Comparison of ENCODE assay signal across 21 mouse cellular contexts in genomic region chr2:126838848-126839247, GRCm38 (mm10). TPM values are rescaled to one million over a fixed set of nuclear protein-coding genes. Genes with fewer than 3 reads are reported as not detected.
A peak's percentile ranks its signal among the peaks of the same experiment; 100 is the strongest.
DNase-seq lines count a peak whose midpoint lies in the region; TF ChIP-seq lines count a peak whose summit lies in the region.
"Had no signal": no experiment of that assay in that cellular context is flagged by ENCODE, and none has a peak within 500 bp of the region (broad histone marks: within the 10 kb centered on the region; RNA-seq: fewer than 3 reads in every experiment).

No protein-coding gene starts in this region.

- DNase-seq in gastrocnemius, adult 2 months: peak; percentile 34
- no peak for DNase-seq in gastrocnemius, postnatal 14 days
- DNase-seq in heart, adult 2 months: no peak
- no peak for DNase-seq in heart, postnatal 10 days
- peak; percentile 36 for DNase-seq in MEL (ENCODE audit: low read depth, low spot score)
- no peak for DNase-seq in adrenal gland, postnatal 14 days
- DNase-seq: adrenal gland, adult 8-10 months; adrenal gland, postnatal 36 days; cerebellum, adult 18-20 months; cerebellum, adult 9-10 months; cerebellum, postnatal 14 days; heart, postnatal 4 days; kidney, adult 18-20 months; kidney, adult 9 months had no signal

- no peak overlapping the region for H3K4me3 ChIP-seq in gastrocnemius, adult 2 months
- no peak overlapping the region for H3K4me3 ChIP-seq in heart, adult 2 months
- no peak overlapping the region for H3K4me3 ChIP-seq in MEL (ENCODE audit: control insufficient read depth in 1 of 2, insufficient read depth in 1 of 2, low read depth in 2 of 2, low read length in 2 of 2)
- H3K4me3 ChIP-seq: forebrain, embryonic 10.5 days; forebrain, embryonic 13.5 days; heart, embryonic 10.5 days had no signal

- peak overlapping the region; percentile 73 for H3K27ac ChIP-seq in gastrocnemius, adult 2 months
- peak overlapping the region; percentile 36 for H3K27ac ChIP-seq in heart, adult 2 months
- no peak overlapping the region for H3K27ac ChIP-seq in MEL (ENCODE audit: control insufficient read depth, low read depth, low read length)
- H3K27ac ChIP-seq: forebrain, embryonic 10.5 days; forebrain, embryonic 13.5 days; heart, embryonic 10.5 days; hindbrain, embryonic 14.5 days; hindbrain, postnatal 0 days had no signal

- no peak overlapping the region for H3K9ac ChIP-seq in heart, adult 2 months (ENCODE audit: low read depth, low read length)
- no peak overlapping the region for H3K9ac ChIP-seq in MEL (ENCODE audit: control insufficient read depth, low read depth, low read length, poor library complexity, severe bottlenecking)
- H3K9ac ChIP-seq: forebrain, embryonic 13.5 days; hindbrain, embryonic 14.5 days had no signal

- H3K27me3 ChIP-seq in heart, adult 2 months (ENCODE audit: control insufficient read depth, insufficient read depth, low read length): no peaks in the 10 kb centered on the region
- no peaks in the 10 kb centered on the region for H3K27me3 ChIP-seq in MEL (ENCODE audit: control insufficient read depth in 1 of 2, insufficient read depth in 2 of 2, low read length in 2 of 2)
- H3K27me3 ChIP-seq: forebrain, embryonic 13.5 days had no signal

- 45% methylated on average over 5 of the region's 5 CpGs for WGBS in heart, adult 2 months

- H3K9me3 ChIP-seq in MEL (replicated peaks; ENCODE audit: insufficient read depth, low read length): no peaks in the 10 kb centered on the region
- H3K9me3 ChIP-seq: forebrain, embryonic 10.5 days; forebrain, embryonic 13.5 days; heart, embryonic 10.5 days had no signal

- no peaks in the 10 kb centered on the region for H3K4me1 ChIP-seq in heart, adult 2 months (ENCODE audit: control insufficient read depth, insufficient read depth, low read length)
- no peaks in the 10 kb centered on the region for H3K4me1 ChIP-seq in MEL (ENCODE audit: control insufficient read depth in 1 of 2, insufficient read depth in 2 of 2, low read length in 2 of 2)
- H3K4me1 ChIP-seq: forebrain, embryonic 10.5 days; forebrain, embryonic 13.5 days; heart, embryonic 10.5 days had no signal

- TF ChIP-seq EP300 in heart, adult 2 months (IDR thresholded peaks at IDR 0.05; ENCODE audit: insufficient read depth, low read depth, low read length): no peak
- peak; percentile 40 to 50; a peak in 2 of 4 replicates for TF ChIP-seq EP300 in MEL (IDR thresholded peaks at IDR 0.05; ENCODE audit: low read depth in 1 of 2, low read length in 2 of 2)

- H3K36me3 ChIP-seq in heart, adult 2 months (ENCODE audit: control insufficient read depth, insufficient read depth, low read length): peaks cover 10% of the 10 kb centered on the region
- H3K36me3 ChIP-seq in MEL (ENCODE audit: control insufficient read depth in 1 of 2, insufficient read depth in 2 of 2, low read length in 2 of 2): peaks cover 9 to 22% of the 10 kb centered on the region in 2 experiments

- intact Hi-C loops in gastrocnemius, adult 2 months (cut with DNase I): no loop called here
- intact Hi-C loops in gastrocnemius, postnatal 14 days (cut with DNase I; ENCODE audit: low total_unique reads): no loop called here
- intact Hi-C loops in heart, adult 2 months (cut with DNase I): no loop called here
- intact Hi-C loops in heart, postnatal 10 days (cut with DNase I): no loop called here

- TF ChIP-seq CTCF in gastrocnemius, adult 2 months (IDR thresholded peaks at IDR 0.05): no peak
- TF ChIP-seq CTCF in heart, adult 2 months (IDR thresholded peaks at IDR 0.05): no peak
- TF ChIP-seq CTCF in MEL (IDR thresholded peaks at IDR 0.05 in 2 of 3, conservative IDR thresholded peaks at IDR 0.05 in 1 of 3; ENCODE audit: control insufficient read depth in 1 of 3, insufficient read depth in 1 of 3, low read depth in 2 of 3, low read length in 3 of 3, poor library complexity in 1 of 3, severe bottlenecking in 1 of 3): no peak

- TF ChIP-seq RAD21 in MEL (IDR thresholded peaks at IDR 0.05; ENCODE audit: low read depth, low read length): no peak

- H3K79me2 ChIP-seq in heart, adult 2 months (replicated peaks; ENCODE audit: control insufficient read depth, insufficient read depth, low read length): no peaks in the 10 kb centered on the region
- H3K79me2 ChIP-seq in MEL (ENCODE audit: control insufficient read depth, insufficient read depth, low read length, poor library complexity): no peaks in the 10 kb centered on the region

- no peak for TF ChIP-seq POLR2A in heart, adult 2 months (IDR thresholded peaks at IDR 0.05; ENCODE audit: insufficient read depth, low read depth, low read length)
- TF ChIP-seq POLR2A in MEL (IDR thresholded peaks at IDR 0.05; ENCODE audit: control insufficient read depth in 1 of 2, insufficient read depth in 1 of 2, low read depth in 1 of 2, low read length in 2 of 2, poor library complexity in 1 of 2): no peak

TF ChIP-seq in MEL, 35 proteins besides CTCF, POLR2A, EP300 and RAD21:
- TF ChIP-seq ZMIZ1 (IDR thresholded peaks at IDR 0.05; ENCODE audit: low read depth, low read length) (no peak), SIN3A (IDR thresholded peaks at IDR 0.05; ENCODE audit: low read length) (peak; percentile 26; the same call in 1 of the 2 replicates), GATA1 (IDR thresholded peaks at IDR 0.05; ENCODE audit: low read depth, low read length) (peak; percentile 54; the same call in 1 of the 2 replicates), MEF2A (IDR thresholded peaks at IDR 0.05; ENCODE audit: extremely low read depth, insufficient replicate concordance, low read depth, low read length, poor library complexity, severe bottlenecking) (no peak), TAL1 (IDR thresholded peaks at IDR 0.05; ENCODE audit: low read length) (peak; percentile 66), RCOR1 (IDR thresholded peaks at IDR 0.05; ENCODE audit: low read depth, low read length) (peak; percentile 40; the same call in 1 of the 2 replicates), ZC3H11A (IDR thresholded peaks at IDR 0.05; ENCODE audit: low read depth, low read length) (no peak), TBP (IDR thresholded peaks at IDR 0.05; ENCODE audit: low read depth, low read length) (no peak)

RNA-seq across cellular contexts. Expression of gene Trpm7, which starts 37.2 kb away (rescaled TPM):
- total RNA-seq in gastrocnemius, adult 2 months (2021): 10 to 100 TPM; 24.8 to 29.0 TPM
- 10 to 100 TPM; 22.1 to 24.2 TPM for total RNA-seq in gastrocnemius, postnatal 14 days (2021)
- 10 to 100 TPM; 24.4 to 26.7 TPM for total RNA-seq in heart, adult 2 months (2021)
- 7.5 and 16.2 TPM in 2 replicates for polyA plus RNA-seq in heart, adult 2 months (2012; rRNA removed)
- 10 to 100 TPM; 52.0 to 54.1 TPM for total RNA-seq in heart, postnatal 10 days (2021)
- 22.3 and 27.4 TPM in 2 replicates for total RNA-seq in MEL (2012; rRNA removed)
- polyA plus RNA-seq in MEL (2012; ENCODE audit: insufficient read depth in 1 of 2, insufficient read length in 2 of 2, low read depth in 1 of 2, low replicate concordance in 2 of 2, missing spikeins in 1 of 2): 10 to 100 TPM in 1 of 2 experiments, not detected in 1; 23.1 TPM
- total RNA-seq in adrenal gland, postnatal 14 days (2021): 48.7 and 51.9 TPM in 2 replicates

RNA-seq across cellular contexts. Expression of gene Usp50, which starts 55.6 kb away (rescaled TPM):
- under 1 TPM in 1 of 2 experiments, not detected in 1; 0.18 TPM for total RNA-seq in gastrocnemius, adult 2 months (2021)
- under 1 TPM; 0.24 to 0.27 TPM for total RNA-seq in gastrocnemius, postnatal 14 days (2021)
- total RNA-seq in heart, adult 2 months (2021): not detected
- polyA plus RNA-seq in heart, adult 2 months (2012; rRNA removed): 1.1 and 1.5 TPM in 2 replicates
- total RNA-seq in heart, postnatal 10 days (2021): not detected
- total RNA-seq in MEL (2012; rRNA removed): 0.56 and 1.0 TPM in 2 replicates
- under 1 TPM in 1 of 2 experiments, not detected in 1; 0.28 TPM for polyA plus RNA-seq in MEL (2012; ENCODE audit: insufficient read depth in 1 of 2, insufficient read length in 2 of 2, low read depth in 1 of 2, low replicate concordance in 2 of 2, missing spikeins in 1 of 2)
- total RNA-seq in adrenal gland, postnatal 14 days (2021): not detected in 2 replicates
- total RNA-seq: adrenal gland, postnatal 36 days; gastrocnemius, adult 8-10 months; granulocyte monocyte progenitor cell, adult 5-6 weeks; heart, postnatal 4 days had no signal

Comparison
In these comparisons a context has a peak if more than half of its experiments do, and no peak if none do; other contexts are left out.
1. DNase-seq: peak in gastrocnemius, adult 2 months (single experiment) and MEL (single experiment); none in gastrocnemius, postnatal 14 days (single experiment), heart, adult 2 months (0 of 2), heart, postnatal 10 days (0 of 2) and adrenal gland, postnatal 14 days (single experiment).